Mouse (Mus musculus) layer of hippocampus, postnatal 36 days (tissue): ENCODE data around the gene Atp6v0a1. TPM values are rescaled to one million over a fixed set of nuclear protein-coding genes. Genes with fewer than 3 reads are reported as not detected.

Experiments
- DNase-seq, 2 experiments: peaks; one replicate each; pipeline ENCODE4 v3.0.0; 2022
- total RNA-seq, 2 experiments: library from RNA; stranded (reverse); gene quantifications; 2 replicates each; pipeline ENCODE4 v1.2.3; 2021

Gene Atp6v0a1
- 100 to 1,000 TPM; 464 to 482 TPM for total RNA-seq

DNA sequence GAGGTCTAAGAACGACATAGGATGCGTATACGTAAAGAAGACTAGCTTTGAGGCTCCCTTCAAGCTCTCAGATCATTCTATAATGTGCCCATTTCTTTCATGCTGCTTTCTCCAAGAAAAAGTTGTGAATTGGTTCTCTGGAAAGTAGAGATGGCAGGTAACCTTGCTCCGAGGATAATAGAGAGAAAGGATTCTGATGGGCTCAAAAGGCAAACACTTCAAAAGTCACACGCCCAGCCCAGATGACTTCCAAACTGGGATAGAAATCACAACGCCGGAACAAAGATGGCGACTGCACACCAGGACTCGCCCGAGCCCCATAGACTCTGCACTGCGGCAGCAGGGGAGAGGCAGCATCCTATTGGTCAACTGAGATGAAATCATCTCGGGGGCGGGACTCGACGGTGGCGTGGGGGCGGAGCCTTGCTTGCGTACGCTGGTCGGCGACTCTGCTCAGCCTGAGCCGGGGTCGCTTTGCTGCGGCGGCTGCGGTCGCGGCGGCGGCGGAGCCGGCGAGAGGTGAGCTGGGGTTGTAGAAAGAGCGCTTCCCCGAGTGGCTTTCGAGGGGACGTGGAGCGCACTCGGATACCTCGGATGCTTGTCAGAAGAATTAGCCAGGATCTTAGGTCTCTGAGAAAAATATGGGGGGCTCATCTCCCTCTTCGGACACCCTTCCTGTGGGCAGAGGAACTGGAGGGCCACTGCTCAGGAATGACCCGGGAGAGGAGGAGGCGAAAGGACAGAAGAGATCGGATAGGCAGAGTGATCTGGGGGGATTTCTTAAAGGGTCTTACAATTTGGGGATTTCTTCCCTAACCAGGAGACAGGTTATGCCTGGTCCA, at the start of gene Atp6v0a1:
Atp6v0a1 (plus strand) TSS at position 407 of the 842 bp plus-strand sequence.
- peak; percentile 97 to 98 for DNase-seq

DNA sequence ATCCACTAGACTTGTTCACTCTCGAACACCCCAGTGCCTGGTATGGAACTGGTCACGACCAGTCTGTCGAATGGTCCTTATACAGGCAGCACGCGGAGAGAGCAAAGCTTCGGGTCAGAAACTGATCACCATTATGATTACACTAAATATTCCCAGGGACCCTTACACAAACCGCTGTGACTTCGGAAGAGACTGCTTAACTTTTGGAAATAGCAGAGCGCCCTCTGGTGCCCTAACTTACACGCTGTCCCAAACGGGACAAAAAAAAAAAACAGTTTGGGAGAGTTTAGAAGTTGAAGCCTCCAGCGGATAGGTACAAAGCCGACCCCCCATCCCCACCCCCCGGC, 49.8 kb upstream of the Atp6v0a1 start:
- peak in 1 of 2 experiments; percentile 29 for DNase-seq

DNA sequence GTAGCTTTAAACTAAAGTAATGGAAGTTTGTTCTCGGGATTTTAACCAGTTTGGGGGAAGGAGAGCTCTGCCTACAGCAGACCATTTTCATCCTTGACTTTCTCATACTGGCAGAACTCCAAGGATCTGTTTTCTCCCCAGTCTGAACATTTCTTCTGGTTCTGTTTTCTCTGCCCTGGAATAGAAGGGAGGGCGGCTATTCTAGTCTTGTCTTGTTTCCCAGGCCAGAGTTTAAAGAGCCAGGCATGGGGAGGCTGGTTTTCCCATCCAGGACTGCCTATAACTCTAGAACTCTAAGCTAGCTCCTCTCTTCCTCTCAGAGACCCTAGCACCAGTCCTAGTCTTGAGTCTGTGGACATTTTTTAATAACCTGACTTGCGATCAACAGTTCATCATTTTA, 49.4 kb upstream of the Atp6v0a1 start:
- DNase-seq, result no peak

GRCm38 (mm10) chr11:100960540-100960939, 48.7 kb upstream of the Atp6v0a1 start:
- DNase-seq, result no peak

GRCm38 (mm10) chr11:100962371-100962911, 46.8 kb upstream of the Atp6v0a1 start:
- DNase-seq, result no peak

DNA sequence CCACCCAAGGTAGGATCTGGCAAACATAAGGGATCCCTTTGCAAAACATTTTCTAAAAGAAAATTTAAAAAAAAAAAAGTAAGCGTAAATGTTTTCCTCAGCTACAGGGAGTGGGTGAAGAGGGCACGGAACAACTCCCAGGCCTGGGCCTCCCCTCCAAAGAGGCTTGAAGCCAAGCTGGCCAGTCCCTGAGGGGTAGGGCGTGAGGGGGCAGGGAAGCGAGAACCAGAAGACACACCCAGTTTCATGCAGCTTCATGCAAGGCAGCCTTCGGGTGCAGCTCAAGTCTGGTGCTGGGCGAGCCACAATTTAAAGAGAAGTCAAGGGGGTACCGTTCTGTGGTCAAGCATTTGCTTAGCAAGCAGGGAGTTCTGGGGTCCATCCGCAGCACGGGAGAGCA, 45.6 kb upstream of the Atp6v0a1 start:
- DNase-seq, result no peak

DNA sequence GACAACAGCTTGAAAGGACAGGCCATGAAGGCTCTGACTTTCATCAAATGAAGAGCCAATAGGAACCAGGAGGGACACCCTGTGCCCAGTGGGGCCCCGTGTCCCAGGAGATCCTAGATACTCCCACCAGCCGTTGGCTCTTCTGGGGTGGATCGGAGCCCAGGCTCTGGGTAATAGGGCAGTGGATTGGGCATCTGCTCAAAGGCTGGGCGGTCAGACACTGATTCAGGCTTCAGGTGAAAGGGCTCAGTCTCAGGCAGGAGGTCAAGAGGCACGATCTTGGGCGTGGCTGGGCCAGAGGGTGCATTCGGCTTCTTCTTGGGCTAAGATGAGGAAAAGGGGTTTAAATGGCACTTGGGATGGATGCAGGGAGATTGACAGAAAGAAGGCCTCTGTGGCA, 45.1 kb upstream of the Atp6v0a1 start:
- no peak for DNase-seq

GRCm38 (mm10) chr11:100964901-100965542, 44.2 kb upstream of the Atp6v0a1 start:
- no peak for DNase-seq

GRCm38 (mm10) chr11:100965760-100966159, 43.5 kb upstream of the Atp6v0a1 start:
- no peak for DNase-seq

DNA sequence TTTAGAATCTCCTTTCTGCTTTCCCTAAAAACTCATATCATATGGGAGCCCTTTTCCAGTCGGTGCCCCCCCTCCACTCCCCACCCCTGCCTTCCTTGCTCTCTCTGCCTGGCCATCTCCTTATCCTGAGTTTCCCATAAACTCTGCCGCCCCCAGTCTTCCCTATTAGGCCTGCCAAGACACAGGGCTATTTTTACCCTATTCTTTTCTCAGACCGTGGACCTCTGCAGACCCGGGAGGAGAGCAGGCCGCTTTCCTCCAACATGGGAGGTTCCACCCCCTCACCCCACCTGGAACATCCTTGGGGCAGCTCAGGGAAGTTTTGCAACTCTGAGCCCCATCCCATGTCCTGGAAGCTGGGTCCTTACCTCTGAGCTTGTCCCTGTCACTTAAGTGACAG, 41.9 kb upstream of the Atp6v0a1 start:
- no peak for DNase-seq

DNA sequence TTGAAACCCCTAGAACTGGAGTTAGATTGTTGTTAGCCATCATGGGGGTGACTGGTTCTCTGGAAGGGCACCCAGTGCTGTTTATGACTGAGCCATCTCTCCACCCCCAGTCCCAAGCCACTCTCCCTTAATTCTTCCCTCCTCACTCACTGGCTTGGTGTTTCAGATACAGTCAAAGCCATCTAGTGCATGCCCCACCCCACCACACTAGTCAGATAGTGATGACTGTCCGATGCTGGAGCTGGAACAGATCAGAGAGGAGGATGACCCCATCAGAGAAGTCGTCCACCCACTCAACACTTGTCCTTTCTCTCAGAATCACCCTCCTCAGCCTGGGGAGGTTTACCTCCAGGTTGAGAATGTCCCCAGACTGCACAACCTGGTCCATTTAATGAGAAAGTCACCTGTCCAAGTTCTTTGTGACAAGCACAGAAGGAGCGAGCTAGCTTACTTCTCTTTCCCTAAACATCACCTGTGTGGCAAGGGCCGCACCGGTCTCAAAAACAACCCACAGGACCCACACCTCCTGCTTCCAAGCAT, 41.3 kb upstream of the Atp6v0a1 start:
- no peak for DNase-seq

DNA sequence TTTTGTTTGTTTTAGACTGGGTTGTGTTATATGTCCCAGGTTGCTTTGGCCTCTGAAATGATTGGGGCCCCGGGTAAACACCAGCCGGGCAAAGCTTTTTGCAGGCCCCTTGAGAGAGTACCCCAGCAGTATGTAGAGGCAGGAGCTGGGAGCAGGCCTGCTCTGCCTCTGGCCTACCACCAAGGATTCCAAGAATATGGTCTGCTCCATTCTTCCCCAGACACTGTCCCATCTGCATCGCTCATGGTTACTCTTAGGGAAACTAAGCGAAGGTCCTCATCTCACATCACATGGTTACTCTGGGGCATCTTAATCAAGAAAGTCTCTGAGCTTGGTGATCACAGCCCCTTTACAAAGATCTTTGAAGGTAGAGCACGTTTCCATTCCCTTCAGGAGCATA, 40.8 kb upstream of the Atp6v0a1 start:
- no peak for DNase-seq

- DNase-seq, result no peak
These were observed 40.0 kb upstream of the Atp6v0a1 start for GRCm38 (mm10) chr11:100969189-100969743.

DNA sequence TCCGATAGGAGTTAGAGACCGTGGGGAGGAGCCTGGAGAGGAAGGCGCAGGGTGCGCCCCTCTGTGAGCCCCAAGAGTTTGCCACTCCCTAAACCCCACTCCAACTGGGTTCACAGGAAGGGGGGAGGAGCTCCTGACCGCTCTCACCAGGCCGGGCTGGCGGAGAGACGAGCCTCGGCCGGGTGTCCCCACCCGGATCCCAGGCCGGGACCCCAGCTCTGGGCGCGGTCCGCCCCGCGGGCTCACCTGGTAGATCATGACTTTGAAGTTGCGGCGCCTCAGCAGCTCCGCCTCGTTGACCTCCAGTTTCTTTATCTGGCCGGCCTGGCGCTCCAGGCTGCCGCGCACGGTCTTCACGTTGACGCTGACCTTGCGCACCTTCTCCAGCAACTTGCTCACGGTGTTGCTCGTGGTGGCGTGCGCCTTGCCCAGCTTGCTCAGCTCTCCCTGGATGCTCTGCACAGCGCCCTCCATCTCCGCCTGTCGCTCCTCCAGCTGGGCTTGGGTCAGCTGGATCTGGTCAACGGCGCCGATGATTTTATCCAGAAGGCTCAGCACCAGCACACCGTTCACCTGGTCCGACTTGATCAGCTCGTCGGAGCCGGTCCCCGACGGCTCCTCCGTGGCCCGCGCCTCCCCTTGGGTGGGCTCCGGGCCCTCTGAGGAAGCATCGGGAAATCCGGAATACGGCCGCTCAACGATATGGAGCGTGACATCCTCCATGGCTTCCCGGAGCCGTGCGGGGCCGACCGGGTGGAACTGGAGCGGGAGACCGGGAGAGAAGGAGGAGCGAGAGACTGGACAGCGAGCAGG, 39.3 kb upstream of the Atp6v0a1 start:
- no peak for DNase-seq

DNA sequence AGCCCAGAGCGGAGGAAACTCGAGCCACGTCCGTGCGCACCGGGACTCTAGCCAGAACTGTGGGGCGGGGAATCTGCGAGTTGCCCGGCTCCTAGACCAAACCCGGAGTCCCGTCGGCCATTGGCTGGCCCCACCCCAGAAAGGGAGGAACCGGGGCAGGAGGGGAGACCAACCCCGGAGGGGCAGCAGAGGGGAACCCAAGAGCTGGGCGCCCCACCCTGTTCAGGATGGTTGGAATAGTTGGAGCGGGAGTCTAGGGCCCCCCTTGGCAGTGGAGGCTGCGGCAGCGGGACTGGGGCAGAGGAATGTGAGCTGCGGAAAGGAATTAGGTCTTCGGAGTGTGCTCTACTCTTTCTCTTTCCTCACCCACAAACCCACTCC, 38.7 kb upstream of the Atp6v0a1 start, which contains the start of gene Cavin1:
Cavin1 (minus strand) TSS at position 331 of the 381 bp plus-strand sequence.
- DNase-seq, result peak; percentile 52 to 62

DNA sequence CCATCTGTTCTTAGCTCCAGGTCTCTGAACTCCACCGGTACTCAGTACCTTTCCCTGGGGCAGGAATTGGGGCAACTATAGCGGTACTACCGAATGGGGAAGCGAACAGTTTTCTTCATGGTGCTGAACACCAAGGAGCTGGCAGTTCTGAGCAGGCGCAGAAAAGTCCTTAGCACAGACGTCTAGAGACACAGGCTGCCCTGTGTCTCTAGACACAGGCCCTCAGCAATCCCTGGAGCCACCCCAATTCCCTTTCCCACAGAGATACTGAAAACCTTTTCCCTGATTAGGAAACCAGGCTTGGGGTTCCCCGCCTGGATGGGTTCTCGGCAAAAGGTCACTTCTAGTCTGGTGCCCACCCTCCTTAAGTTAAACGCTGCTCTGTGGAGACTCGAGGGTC, 37.8 kb upstream of the Atp6v0a1 start:
- no peak for DNase-seq

DNA sequence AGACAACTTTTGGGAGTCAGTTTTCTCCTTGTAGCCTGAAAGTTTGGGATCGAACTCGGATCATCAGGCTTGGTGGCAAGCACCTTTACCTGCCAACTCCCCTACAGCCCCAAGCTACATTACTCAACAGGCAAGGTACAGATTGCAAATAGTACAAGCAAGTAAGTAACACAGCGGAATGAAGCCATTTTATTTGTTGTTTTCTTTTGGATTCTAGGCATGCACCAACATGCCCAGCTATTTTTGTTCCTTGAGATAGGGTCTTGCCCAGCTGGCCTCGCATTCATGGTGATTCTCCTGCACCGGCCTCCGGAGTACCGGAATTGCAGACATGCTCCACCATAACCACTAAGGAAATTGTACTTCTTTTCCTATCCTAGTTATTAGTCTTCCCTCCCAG, 36.0 kb upstream of the Atp6v0a1 start:
- DNase-seq, result no peak

DNA sequence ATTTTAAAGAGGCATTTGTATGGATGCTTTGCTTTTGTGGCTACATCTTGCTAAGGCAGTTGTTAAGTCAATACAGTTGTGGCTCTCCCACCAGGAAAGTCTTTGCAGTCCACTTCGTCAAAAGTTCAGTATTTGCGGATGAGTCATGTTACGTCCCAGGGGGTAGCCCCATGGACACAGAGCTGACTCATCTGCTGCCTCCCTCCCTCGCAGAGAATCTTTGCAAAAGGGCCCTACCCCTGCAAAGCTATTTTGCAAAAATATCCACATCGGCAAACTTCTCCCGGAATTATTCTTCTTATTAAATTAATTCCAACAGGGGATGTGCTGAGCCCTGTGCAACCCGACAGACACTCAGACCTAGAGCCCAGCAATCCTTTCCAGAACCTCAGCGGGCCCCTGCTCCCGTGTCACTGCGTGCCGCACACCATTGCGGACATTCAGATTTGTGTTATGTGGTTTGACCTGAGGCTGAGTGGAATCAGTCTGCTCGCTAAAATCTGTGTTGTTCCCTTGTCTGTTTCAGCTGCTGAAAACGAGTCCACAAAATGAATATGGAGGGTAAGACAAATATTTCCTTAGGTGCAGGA, 34.8 kb upstream of the Atp6v0a1 start:
- no peak for DNase-seq

DNA sequence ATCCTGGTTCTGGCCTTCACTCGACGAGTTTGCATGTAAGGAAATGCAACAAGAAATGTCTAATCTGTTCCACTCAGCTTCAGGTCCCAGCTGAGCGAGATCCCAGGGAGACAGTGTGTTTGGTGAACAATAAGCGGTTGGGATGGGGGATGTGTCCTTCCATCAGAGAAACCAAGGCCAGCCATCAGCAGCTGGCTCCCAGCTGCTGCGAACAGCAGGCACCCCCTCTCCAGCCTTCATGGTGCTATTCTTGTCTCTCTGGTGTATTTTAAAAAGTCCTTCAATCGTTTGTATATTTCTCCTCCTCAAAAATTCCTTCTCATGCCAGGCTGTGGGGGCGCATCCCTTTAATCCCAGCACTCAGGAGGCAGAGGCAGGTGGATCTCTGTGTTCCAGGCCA, 34.0 kb upstream of the Atp6v0a1 start:
- no peak for DNase-seq

- no peak for DNase-seq
These were observed 29.4 kb upstream of the Atp6v0a1 start for GRCm38 (mm10) chr11:100979887-100980286.

- no peak for DNase-seq
These were observed 28.8 kb upstream of the Atp6v0a1 start for GRCm38 (mm10) chr11:100980438-100980837.

DNA sequence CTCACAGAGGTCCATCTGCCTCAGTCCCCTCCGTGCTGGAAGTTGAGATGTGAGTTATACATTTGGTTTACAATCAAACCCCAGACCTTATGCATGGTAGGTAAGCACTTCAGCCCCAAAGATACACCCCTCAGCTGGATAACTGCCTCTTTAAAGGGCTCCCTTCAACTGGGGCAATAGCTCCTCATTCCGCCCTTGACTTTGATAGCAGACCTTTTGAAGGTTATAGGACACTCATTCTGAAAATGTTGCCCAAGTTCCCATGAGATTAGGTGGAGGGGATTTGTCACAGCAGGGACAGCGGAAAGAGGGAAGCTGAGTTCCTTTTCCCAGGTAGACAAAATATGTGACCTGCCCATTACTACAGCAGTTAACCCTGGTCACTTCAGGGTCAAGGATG, 28.0 kb upstream of the Atp6v0a1 start:
- no peak for DNase-seq
